Mouse (Mus musculus): Measurements from ENCODE around the gene Elmod1.
"Not testable (repeated sequence)": the region's sequence is repeated elsewhere in the genome, so short reads cannot be mapped to it uniquely, and the experiment has no call there.

Elmod1 gene

GRCm38 (mm10) chr9:53975122-53975518 lies at the start of gene Elmod1:
TSS of gene Elmod1 (minus strand) at chr9:53975301.
- in situ Hi-C loops (cut with MboI): no loop called here

GRCm38 (mm10) chr9:54022795-54023194 lies 47.7 kb upstream of the Elmod1 start:
- in situ Hi-C loops (cut with MboI): no loop called here

DNA sequence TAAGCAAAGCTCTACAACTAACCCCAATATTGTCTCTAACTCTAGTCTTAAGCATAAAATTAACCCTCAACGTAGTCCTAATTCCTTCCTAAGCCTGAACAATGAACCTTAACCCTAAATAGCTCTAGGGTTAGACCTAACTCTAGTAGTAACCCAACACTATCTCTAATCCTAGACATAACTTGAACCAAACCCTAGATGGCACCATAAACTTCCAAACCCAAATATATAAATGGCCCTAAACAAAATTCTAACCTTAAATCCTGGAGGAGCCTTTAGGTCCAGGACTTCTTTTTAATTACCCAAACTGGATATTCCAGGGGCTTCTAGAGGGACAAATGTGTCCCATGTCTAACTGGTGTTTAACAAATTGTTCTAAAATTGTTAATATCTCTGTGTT lies 19.4 kb upstream of the Elmod1 start:
- in situ Hi-C loops (cut with MboI): no loop called here

DNA sequence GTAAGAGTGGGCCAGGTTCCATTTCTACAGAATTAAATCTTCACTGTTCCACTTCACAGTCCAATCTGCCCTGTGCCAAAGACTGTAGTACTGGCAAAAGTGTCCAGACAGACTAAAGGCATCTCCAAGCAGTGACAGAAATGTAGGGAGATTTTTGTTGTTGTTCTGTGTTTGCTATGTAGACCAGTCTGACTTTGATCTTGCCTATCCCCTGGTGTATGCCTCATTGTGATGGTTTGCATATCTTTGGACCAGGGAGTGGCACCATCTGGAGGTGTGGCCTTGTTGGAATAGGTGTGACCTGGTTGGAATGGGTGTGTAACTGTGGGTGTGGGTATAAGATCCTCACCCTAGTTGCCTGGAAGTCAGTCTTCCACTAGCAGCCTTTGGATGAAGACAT lies 17.5 kb upstream of the Elmod1 start:
- in situ Hi-C loops (cut with MboI): not testable (repeated sequence)

DNA sequence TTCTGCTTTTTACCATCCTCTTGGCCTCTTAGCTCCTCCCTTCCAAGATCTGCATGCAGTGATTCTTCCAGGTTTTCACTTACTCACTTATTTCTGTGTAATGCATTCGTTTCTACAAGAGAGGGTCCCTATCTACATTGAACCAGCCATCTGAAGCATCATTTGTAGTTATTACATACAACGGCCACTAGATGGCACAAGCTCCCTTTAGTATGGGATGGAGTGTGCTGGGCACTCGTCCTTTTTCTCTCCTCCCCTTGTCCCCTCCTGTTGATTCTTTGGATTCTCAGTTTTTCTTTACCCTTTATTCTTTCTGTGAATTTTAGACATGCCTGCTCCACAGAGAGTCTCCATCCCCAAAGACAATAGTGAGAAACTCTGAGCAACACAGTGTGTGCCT lies 15.8 kb upstream of the Elmod1 start:
- in situ Hi-C loops (cut with MboI): no loop called here

DNA sequence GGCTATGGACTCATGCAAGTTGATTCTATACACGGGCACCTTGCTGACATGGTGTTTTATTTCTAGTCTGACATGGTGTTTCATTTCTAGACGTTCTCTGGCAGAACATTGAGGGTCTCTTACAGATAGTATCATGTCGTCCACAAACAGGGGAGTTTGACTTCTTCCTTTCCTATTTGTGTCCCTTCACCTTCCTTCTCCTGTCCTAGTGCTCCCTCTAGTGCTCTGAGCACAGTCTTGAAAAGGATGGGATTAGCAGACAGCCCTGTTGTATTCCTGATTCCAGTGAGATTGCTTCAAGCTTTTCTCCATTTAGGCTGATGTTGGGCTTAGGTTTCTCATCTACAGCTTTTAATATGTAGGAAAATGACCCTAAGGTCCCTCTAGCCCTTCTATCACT lies 11.9 kb upstream of the Elmod1 start:
- in situ Hi-C loops (cut with MboI): no loop called here

DNA sequence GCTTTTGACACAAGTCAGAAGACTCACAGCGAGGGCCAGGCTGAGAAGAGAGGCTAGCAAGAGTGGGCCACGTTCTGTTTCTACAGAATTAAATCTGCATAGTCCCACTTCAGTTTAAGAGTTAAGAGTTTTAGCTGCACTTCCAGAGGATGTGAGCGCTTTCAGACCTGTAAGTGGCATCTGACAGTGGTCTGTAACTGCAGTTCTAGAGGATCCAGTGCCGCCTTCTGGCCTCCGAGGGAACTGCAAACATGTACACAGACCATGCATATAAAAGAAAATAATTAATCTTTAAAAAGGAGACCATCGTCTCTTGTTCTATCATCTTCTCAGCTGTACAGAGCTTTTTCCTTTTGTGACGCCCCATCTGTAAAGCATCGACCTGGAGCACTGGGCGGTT lies 9.8 kb upstream of the Elmod1 start:
- in situ Hi-C loops (cut with MboI): no loop called here

GRCm38 (mm10) chr9:53974328-53975121 lies 576 bp downstream of the Elmod1 start:
- in situ Hi-C loops (cut with MboI): no loop called here

GRCm38 (mm10) chr9:53973929-53974327 lies 1.2 kb downstream of the Elmod1 start:
- in situ Hi-C loops (cut with MboI): no loop called here

DNA sequence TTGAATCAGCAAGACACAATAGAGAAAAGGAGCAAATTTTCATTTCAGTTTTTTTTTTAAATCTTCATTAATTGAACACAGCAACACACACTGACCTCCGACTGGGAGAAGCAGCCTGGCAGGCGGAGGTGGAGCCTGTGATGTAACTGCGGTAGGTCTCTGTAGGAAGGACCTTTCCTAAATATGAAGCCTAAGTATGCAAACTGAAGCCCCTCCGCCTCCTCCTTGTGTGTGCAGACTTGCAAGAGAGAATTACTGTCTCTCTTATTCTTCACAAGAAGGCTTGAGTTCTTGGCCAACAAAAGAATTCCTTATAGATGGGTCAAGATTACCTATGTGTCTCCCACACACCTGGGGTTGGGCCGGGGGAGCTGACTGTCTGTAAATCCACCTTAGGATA lies 1.9 kb downstream of the Elmod1 start:
- in situ Hi-C loops (cut with MboI): no loop called here

DNA sequence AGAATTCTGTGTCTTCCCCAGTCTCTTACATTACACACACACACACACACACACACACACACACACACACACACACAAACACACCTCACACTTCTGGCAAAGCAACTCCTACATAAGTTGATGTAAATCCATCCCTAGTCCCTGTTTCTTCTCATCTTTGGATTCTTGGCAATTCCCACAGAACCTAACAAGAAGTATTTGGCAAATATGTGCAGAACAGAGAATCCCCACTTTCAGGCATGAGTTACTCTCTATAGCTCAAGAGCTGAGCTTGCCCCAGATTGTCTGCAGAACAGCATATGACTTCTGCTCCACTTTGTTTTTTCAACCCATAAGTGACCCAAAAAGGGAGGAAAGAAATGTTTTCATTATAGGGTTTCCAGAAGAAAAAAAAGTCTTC lies 2.7 kb downstream of the Elmod1 start:
- in situ Hi-C loops (cut with MboI): no loop called here

GRCm38 (mm10) chr9:53967610-53968368 lies 7.3 kb downstream of the Elmod1 start:
- in situ Hi-C loops (cut with MboI): no loop called here

GRCm38 (mm10) chr9:53957021-53957420 lies 18.1 kb downstream of the Elmod1 start:
- in situ Hi-C loops (cut with MboI): no loop called here

DNA sequence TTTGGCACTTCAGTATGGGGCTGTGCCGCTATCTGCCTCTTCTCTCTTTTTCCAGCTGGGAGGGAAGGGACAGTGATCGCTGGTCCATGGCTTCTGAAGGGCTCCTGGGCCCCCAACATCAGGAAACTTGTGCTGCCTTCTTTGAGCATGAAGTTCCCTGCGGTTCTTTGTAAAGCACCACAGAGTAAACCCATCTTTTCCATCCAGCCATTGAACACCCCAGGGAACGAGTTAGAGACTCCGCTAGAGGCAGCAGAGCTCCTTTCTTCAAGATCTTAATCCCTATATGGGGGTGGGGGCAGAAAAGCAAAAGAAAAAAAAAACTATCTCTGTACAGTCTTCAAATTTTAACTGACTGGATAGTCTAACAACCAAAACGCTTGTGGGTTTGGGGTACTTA lies 20.2 kb downstream of the Elmod1 start:
- in situ Hi-C loops (cut with MboI): no loop called here

DNA sequence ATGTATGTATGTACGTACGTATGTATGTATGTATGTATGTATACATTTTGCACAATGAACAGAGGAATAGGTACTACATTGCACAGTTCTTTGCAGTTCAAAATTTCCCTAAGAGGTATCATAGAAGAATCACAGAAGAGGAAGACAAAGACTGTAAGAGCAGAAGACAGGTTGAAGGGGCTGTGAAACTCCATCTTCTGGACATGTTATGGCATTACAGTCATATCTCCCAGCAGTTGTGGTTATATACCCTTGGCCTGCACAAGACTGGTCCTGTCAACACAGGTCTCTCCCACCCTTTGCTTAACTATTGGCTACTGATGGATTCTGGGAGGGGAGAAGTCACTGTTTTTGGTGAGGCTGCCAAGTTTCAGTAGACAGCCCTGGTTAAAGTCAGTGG lies 27.6 kb downstream of the Elmod1 start:
- in situ Hi-C loops (cut with MboI): no loop called here

DNA sequence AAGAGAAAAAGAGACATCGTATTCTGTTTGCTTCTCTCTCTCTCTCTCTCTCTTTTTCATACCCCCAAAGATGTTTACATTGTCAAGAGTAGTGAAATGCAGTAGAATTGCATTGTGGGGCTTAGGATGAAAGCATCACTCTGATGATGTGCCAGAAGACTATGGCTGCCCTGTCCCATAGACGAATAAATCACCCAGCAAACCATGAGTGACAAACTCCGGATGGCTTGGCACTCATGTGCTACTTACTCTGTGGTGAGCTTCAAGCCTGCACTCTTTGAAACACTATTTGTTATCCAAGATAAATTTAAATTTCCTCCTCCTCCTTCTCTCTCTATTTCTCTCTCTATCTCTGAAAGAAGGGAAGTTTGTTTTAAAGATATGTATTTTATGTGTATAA lies 36.5 kb downstream of the Elmod1 start:
- in situ Hi-C loops (cut with MboI): no loop called here

DNA sequence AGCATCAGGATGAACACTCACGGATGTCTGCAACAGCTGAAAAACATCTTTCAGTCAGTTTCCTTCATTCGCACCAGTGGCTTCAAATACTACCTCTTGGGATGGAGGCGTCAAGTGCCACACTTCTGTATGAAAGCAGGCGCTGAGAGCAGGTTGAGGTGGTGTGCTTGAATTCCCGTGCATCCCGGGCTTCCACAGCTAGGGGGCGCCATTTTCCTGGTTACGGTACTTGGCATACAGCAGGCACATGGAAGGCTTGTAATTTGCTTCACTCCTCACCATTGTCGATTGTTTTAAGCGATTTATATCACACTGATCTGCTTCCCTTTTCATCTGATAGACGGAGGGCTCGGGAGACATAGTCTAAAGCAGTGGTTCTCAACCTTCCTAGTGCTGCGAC lies 40.9 kb downstream of the Elmod1 start:
- in situ Hi-C loops (cut with MboI): no loop called here

GRCm38 (mm10) chr9:53933375-53933774 lies 41.7 kb downstream of the Elmod1 start:
- in situ Hi-C loops (cut with MboI): no loop called here

DNA sequence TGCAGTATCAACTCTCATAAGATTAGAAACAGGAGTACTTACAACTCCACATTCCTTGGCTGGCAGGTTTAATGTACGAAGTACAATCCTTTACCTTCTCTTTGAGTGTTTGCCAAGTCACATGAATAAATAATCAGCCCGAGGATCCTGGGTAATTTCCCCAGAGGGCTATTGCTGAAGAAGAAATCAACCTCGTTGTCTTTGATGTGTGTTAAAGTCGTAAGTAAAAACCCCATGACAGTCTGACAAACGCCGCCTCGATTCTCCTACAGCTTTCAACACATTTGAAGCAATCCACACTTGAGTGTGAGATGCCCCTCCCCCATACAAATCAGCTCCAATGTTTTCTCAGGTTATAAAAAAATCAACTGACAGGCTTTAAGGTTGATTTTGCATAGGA lies 44.2 kb downstream of the Elmod1 start:
- in situ Hi-C loops (cut with MboI): no loop called here

- in situ Hi-C loops (cut with MboI): no loop called here
Observed at GRCm38 (mm10) chr9:53921061-53921460, 54.0 kb downstream of the Elmod1 start.

DNA sequence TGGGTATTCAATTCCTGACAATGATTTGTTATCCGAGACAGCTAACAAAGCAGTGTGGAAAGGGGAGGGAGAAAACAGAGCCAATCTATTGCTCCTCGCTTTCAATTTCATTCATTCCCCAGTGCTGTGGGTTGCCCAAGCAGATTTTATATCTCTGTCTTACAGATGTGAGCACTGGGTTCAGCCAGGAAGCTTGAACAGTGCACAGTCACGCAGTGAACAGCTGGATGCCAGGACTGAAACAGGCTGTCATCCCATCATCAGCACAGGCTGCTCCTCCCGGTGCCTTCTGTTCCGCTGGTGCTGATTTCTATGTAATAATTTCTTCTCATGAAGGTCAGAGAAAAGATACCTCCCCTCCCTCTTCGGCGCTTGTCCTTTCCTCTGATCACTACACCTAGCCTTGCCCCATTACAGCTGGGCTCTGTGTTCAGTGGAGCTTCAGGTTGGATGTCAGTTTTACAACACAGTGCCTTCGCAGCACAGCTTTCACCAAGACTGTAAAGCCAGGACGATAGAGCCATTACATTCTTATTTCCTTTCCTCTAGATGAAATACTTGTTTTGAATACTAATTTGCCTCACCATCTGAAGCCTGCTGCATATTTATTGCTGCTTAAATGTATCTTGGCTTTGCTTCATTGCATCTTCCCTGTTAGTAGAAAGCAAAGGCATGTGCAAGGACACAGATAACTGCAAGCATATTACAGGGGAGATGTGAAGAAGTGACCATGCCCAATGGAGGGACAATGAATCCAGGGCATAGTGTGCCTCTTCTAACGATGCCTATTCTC lies 59.0 kb downstream of the Elmod1 start:
- in situ Hi-C loops (cut with MboI): no loop called here

DNA sequence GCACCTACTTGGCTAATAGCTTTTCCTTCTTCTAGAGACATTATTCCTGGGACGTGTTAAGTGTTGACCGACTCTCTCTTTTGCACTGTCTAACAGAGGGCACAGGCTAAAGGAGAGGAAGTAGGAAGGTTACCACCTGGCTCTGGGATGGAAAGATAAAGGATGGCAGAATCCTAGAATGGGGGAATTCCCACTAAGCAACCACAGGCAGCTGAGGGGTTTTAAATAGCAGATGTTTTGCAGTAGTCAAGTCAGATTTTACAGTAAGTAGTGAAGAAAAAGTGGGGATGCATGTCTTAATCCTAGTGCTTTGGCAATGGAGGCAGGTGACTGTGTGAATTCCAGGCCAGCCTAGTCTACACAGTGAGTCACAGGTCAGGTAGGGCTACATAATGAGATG lies 64.3 kb downstream of the Elmod1 start:
- in situ Hi-C loops (cut with MboI): no loop called here

GRCm38 (mm10) chr9:53910331-53910730 lies 64.8 kb downstream of the Elmod1 start:
- in situ Hi-C loops (cut with MboI): no loop called here
